Mouse (Mus musculus) forebrain, embryonic 15.5 days (tissue): ENCODE data around the gene Fcrl5. TPM values are rescaled to one million over a fixed set of nuclear protein-coding genes. Genes with fewer than 3 reads are reported as not detected.

ENCODE experiments used
- ATAC-seq: fragments of 200-750 bp; cut with Nextera tagmentation; replicated peaks from 2 replicates; pipeline ENCODE4 v1.8.0; 2017; ENCODE audit warnings: mild to moderate bottlenecking, moderate TSS enrichment, moderate library complexity
- H3K27ac ChIP-seq: fragments of 300-500 bp; sonication (generic); replicated peaks from 2 replicates; pipeline ENCODE4 v1.5.1; 2015; ENCODE audit warnings: mild to moderate bottlenecking, inconsistent platforms
- H3K27me3 ChIP-seq: fragments of 300-500 bp; sonication (generic); 2 replicates; pipeline ENCODE4 v1.6.1; 2015; ENCODE audit warnings: inconsistent platforms
- H3K36me3 ChIP-seq: fragments of 300-500 bp; sonication (generic); 2 replicates; pipeline ENCODE4 v1.6.1; 2015; ENCODE audit warnings: mild to moderate bottlenecking, inconsistent platforms
- H3K4me1 ChIP-seq: fragments of 300-500 bp; sonication (generic); 2 replicates; pipeline ENCODE4 v1.6.1; 2015; ENCODE audit warnings: inconsistent platforms
- H3K4me2 ChIP-seq: fragments of 300-500 bp; sonication (generic); replicated peaks from 2 replicates; pipeline ENCODE4 v1.6.1; 2015; ENCODE audit warnings: mild to moderate bottlenecking, inconsistent platforms
- H3K4me3 ChIP-seq: fragments of 300-500 bp; sonication (generic); 2 replicates; pipeline ENCODE4 v1.5.1; 2015; ENCODE audit warnings: mild to moderate bottlenecking, inconsistent platforms
- H3K9ac ChIP-seq: fragments of 300-500 bp; sonication (generic); replicated peaks from 2 replicates; pipeline ENCODE4 v1.6.1; 2015; ENCODE audit warnings: mild to moderate bottlenecking, inconsistent platforms
- H3K9me3 ChIP-seq: fragments of 300-500 bp; sonication (generic); 2 replicates; pipeline ENCODE4 v1.6.1; 2016; ENCODE audit warnings: inconsistent platforms
- WGBS: fragments of 180-500 bp; shearing (Covaris S2); methylation state at CpG from one replicate; pipeline ENCODE4 v1.1.7; 2015; ENCODE audit warnings: mixed read lengths; 5-methylcytosine and 5-hydroxymethylcytosine counted together
- polyA plus RNA-seq: library from polyadenylated mRNA; unstranded; fragments of >200 nt; fragmentation: Nextera tagmentation; extraction: Ambion mirVana; gene quantifications from 2 replicates; pipeline ENCODE4 v1.2.1, GENCODE M21; 2015

The Fcrl5 gene
- polyA plus RNA-seq = not detected in 2 replicates

GRCm38 (mm10) chr3:87435479-87435878, at the start of gene Fcrl5:
Gene Fcrl5, plus strand, starts transcription at chr3:87435773.
- no peaks in the 10 kb centered on the region for H3K27me3 ChIP-seq
- no peak within 1 kb of the TSS for H3K4me2 ChIP-seq
- no peak within 1 kb of the TSS for H3K4me3 ChIP-seq
- ATAC-seq = no peak
- 92% methylated on average over 5 of the region's 5 CpGs for WGBS
- no peak within 1 kb of the TSS for H3K27ac ChIP-seq
- H3K36me3 ChIP-seq = no peaks in the 10 kb centered on the region
- no peak within 1 kb of the TSS for H3K9ac ChIP-seq
- no peaks in the 10 kb centered on the region for H3K9me3 ChIP-seq
- H3K4me1 ChIP-seq = no peaks in the 10 kb centered on the region

- no peak for ATAC-seq
- H3K9ac ChIP-seq = no peak overlapping the region
- 73% methylated on average over 1 of the region's 1 CpGs for WGBS
- no peak overlapping the region for H3K4me2 ChIP-seq
- no peak overlapping the region for H3K4me3 ChIP-seq
- no peaks in the 10 kb centered on the region for H3K36me3 ChIP-seq
- H3K9me3 ChIP-seq = no peaks in the 10 kb centered on the region
- no peak overlapping the region for H3K27ac ChIP-seq
- H3K4me1 ChIP-seq = no peaks in the 10 kb centered on the region
- no peaks in the 10 kb centered on the region for H3K27me3 ChIP-seq
These were observed 44.6 kb upstream of the Fcrl5 start for GRCm38 (mm10) chr3:87390935-87391334.

GRCm38 (mm10) chr3:87398809-87399208, 36.8 kb upstream of the Fcrl5 start:
- Histone ChIP-seq H3K9ac (no peak overlapping the region), H3K4me1 (no peaks in the 10 kb centered on the region), H3K9me3 (no peaks in the 10 kb centered on the region), H3K36me3 (no peaks in the 10 kb centered on the region), H3K4me3 (no peak overlapping the region), H3K27ac (no peak overlapping the region), H3K27me3 (no peaks in the 10 kb centered on the region), H3K4me2 (no peak overlapping the region)
- 56% methylated on average over 4 of the region's 4 CpGs for WGBS
- no peak for ATAC-seq

- no peaks in the 10 kb centered on the region for H3K36me3 ChIP-seq
- H3K9ac ChIP-seq = no peak overlapping the region
- no peak overlapping the region for H3K4me3 ChIP-seq
- H3K4me2 ChIP-seq = no peak overlapping the region
- no peaks in the 10 kb centered on the region for H3K4me1 ChIP-seq
- no peaks in the 10 kb centered on the region for H3K27me3 ChIP-seq
- H3K27ac ChIP-seq = no peak overlapping the region
- 90% methylated on average over 4 of the region's 4 CpGs for WGBS
- H3K9me3 ChIP-seq = no peaks in the 10 kb centered on the region
- no peak for ATAC-seq
These were observed 35.7 kb upstream of the Fcrl5 start for GRCm38 (mm10) chr3:87399906-87400305.

GRCm38 (mm10) chr3:87401321-87401720, 34.3 kb upstream of the Fcrl5 start:
- no peaks in the 10 kb centered on the region for H3K9me3 ChIP-seq
- no peaks in the 10 kb centered on the region for H3K36me3 ChIP-seq
- H3K4me2 ChIP-seq = no peak overlapping the region
- no peak for ATAC-seq
- H3K27ac ChIP-seq = no peak overlapping the region
- H3K4me1 ChIP-seq = no peaks in the 10 kb centered on the region
- no peak overlapping the region for H3K4me3 ChIP-seq
- no peak overlapping the region for H3K9ac ChIP-seq
- 70% methylated on average over 5 of the region's 5 CpGs for WGBS
- H3K27me3 ChIP-seq = no peaks in the 10 kb centered on the region

GRCm38 (mm10) chr3:87408171-87408570, 27.4 kb upstream of the Fcrl5 start:
- Histone ChIP-seq H3K4me1 (0 out of 2 replicates have a peak, but pooled peaks cover 3% of the 10 kb centered on the region), H3K36me3 (no peaks in the 10 kb centered on the region), H3K4me3 (no peak overlapping the region), H3K27ac (no peak overlapping the region), H3K4me2 (no peak overlapping the region), H3K27me3 (no peaks in the 10 kb centered on the region), H3K9me3 (no peaks in the 10 kb centered on the region), H3K9ac (no peak overlapping the region)
- ATAC-seq = no peak
- 25% methylated on average over 4 of the region's 4 CpGs for WGBS

GRCm38 (mm10) chr3:87409196-87409935, 26.2 kb upstream of the Fcrl5 start:
- ATAC-seq = no peak
- H3K4me2 ChIP-seq = no peak overlapping the region
- no peaks in the 10 kb centered on the region for H3K9me3 ChIP-seq
- H3K27ac ChIP-seq = no peak overlapping the region
- no peak overlapping the region for H3K4me3 ChIP-seq
- H3K36me3 ChIP-seq = no peaks in the 10 kb centered on the region
- no peaks in the 10 kb centered on the region for H3K27me3 ChIP-seq
- no peak overlapping the region for H3K9ac ChIP-seq
- 85% methylated on average over 4 of the region's 4 CpGs for WGBS
- H3K4me1 ChIP-seq = 0 out of 2 replicates have a peak, but pooled peaks cover 3% of the 10 kb centered on the region

GRCm38 (mm10) chr3:87410605-87411004, 25.0 kb upstream of the Fcrl5 start:
- no peak for ATAC-seq
- Histone ChIP-seq H3K4me3 (no peak overlapping the region), H3K36me3 (no peaks in the 10 kb centered on the region), H3K9ac (no peak overlapping the region), H3K27me3 (no peaks in the 10 kb centered on the region), H3K9me3 (no peaks in the 10 kb centered on the region), H3K4me1 (0 out of 2 replicates have a peak, but pooled peaks cover 3% of the 10 kb centered on the region), H3K27ac (no peak overlapping the region), H3K4me2 (no peak overlapping the region)
- 89% methylated on average over 6 of the region's 6 CpGs for WGBS

GRCm38 (mm10) chr3:87411150-87411549, 24.4 kb upstream of the Fcrl5 start:
- H3K4me2 ChIP-seq = no peak overlapping the region
- ATAC-seq = peak; percentile 71

GRCm38 (mm10) chr3:87420645-87421044, 14.9 kb upstream of the Fcrl5 start:
- no peaks in the 10 kb centered on the region for H3K4me1 ChIP-seq
- no peak overlapping the region for H3K4me3 ChIP-seq
- H3K27ac ChIP-seq = no peak overlapping the region
- H3K9ac ChIP-seq = no peak overlapping the region
- no peaks in the 10 kb centered on the region for H3K9me3 ChIP-seq
- no peak for ATAC-seq
- no peaks in the 10 kb centered on the region for H3K36me3 ChIP-seq
- 58% methylated on average over 1 of the region's 1 CpGs for WGBS
- H3K27me3 ChIP-seq = no peaks in the 10 kb centered on the region
- H3K4me2 ChIP-seq = no peak overlapping the region

More at GRCm38 (mm10) chr3:87411150-87411549, 24.4 kb upstream of the Fcrl5 start:
- Histone ChIP-seq H3K9me3 (no peaks in the 10 kb centered on the region), H3K36me3 (no peaks in the 10 kb centered on the region), H3K27ac (no peak overlapping the region), H3K27me3 (no peaks in the 10 kb centered on the region), H3K4me1 (0 out of 2 replicates have a peak, but pooled peaks cover 3% of the 10 kb centered on the region), H3K4me3 (no peak overlapping the region), H3K9ac (no peak overlapping the region)
- WGBS = 14% methylated on average over 12 of the region's 12 CpGs

- H3K27me3 ChIP-seq = no peaks in the 10 kb centered on the region
- no peak overlapping the region for H3K9ac ChIP-seq
- H3K4me3 ChIP-seq = no peak overlapping the region
- no peak for ATAC-seq
- H3K27ac ChIP-seq = no peak overlapping the region
- H3K36me3 ChIP-seq = no peaks in the 10 kb centered on the region
- H3K4me2 ChIP-seq = no peak overlapping the region
- no peaks in the 10 kb centered on the region for H3K9me3 ChIP-seq
- no peaks in the 10 kb centered on the region for H3K4me1 ChIP-seq
- 68% methylated on average over 4 of the region's 4 CpGs for WGBS
These were observed 13.1 kb upstream of the Fcrl5 start for GRCm38 (mm10) chr3:87422386-87422910.

GRCm38 (mm10) chr3:87440586-87440985, 5.0 kb downstream of the Fcrl5 start:
- Histone ChIP-seq H3K4me3 (no peak overlapping the region), H3K36me3 (no peaks in the 10 kb centered on the region), H3K4me1 (no peaks in the 10 kb centered on the region), H3K27ac (no peak overlapping the region), H3K9me3 (no peaks in the 10 kb centered on the region), H3K27me3 (no peaks in the 10 kb centered on the region), H3K4me2 (no peak overlapping the region), H3K9ac (no peak overlapping the region)
- WGBS = 91% methylated on average over 1 of the region's 1 CpGs
- ATAC-seq = no peak
